Mouse (Mus musculus) adrenal gland, adult (tissue): ENCODE measurements at regions not wholly inside any gene's neighbourhood (a gene's known extent, or its start where the extent isn't known, plus 50 kb on each side); places are given as distances from the start of the nearest gene placed in this dataset.

ENCODE experiments used
- DNase-seq, 2 experiments: peaks; one replicate each; pipeline ENCODE4 v3.0.0; 2022 to 2023; ENCODE audit warnings: low spot score in 1 of 2; ENCODE audit not compliant: inconsistent age in 2 of 2

DNA sequence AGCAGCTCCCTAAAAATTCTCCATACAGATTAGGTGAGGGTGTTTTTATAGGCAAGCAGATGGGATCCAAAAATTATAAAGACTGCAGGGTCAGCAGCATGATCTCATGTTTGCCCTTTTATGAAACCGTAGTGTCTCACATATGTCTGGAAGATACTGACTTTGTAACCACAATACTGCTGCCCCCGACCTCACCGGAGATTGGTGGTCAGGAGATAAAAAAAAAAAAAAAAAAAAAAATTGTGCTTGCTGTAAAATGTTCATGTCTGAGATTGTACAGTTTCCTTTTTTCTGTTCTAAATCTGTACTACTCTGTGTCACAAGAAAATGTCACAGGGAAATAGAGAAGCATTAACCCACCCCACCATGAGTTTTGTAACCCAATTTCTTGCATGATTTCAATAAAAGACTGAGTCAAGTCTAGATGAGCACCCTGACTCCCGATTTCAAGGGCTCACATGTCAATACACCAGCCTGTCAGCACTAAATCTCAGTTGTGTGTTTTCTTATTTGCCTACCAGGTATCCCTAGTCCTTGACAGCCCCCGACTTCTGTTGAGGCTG, 169.5 kb upstream of the Ipo5 start:
- DNase-seq, result no peak

- DNase-seq, result no peak
These were observed 157.0 kb upstream of the Ipo5 start for GRCm38 (mm10) chr14:120754011-120754410.

GRCm38 (mm10) chr14:120755389-120755788, 155.6 kb upstream of the Ipo5 start:
- DNase-seq, result no peak

- DNase-seq, result no peak
These were observed 152.7 kb upstream of the Ipo5 start for GRCm38 (mm10) chr14:120758200-120758830.

- peak; percentile 68 to 84 for DNase-seq
These were observed 148.9 kb upstream of the Ipo5 start for GRCm38 (mm10) chr14:120762168-120762567.

DNA sequence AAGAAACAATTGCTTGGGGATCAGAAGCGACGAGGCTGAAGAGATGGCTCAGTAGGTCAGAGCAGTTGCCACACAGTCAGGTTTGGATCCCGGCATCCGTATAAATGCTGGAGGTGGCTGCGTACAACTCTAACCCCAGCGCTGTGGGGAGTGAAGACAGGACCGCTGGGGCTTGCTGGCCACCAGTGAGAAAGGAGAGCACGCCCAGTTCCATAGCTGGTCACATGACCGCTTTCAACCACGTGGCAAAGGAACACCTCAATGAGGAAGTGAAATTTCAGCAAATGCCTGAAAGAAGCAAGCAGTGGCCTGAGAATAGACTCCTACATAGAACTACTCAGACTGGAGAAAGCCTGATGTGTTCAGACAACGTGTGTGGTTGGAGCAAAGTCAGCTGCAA, 148.3 kb upstream of the Ipo5 start:
- peak; percentile 36 to 58 for DNase-seq

DNA sequence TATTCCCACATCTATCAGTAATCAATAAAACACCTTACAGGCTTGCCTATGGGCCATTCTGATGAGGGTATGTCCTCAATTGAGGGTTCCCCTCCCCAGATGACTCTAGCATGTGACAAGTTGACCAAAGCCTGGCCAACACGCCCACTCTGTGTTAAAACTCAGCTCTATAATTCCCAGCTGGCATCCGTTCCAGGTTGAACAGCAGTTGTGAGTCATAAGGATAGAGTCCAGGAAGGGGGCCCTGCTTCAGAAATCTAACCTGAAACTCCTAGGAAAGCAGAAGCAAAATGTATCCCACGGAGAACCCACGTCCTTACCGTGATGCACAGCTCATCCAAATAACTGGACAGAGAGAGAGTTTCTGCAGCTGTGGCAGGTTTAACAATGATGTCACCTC, 147.2 kb upstream of the Ipo5 start:
- DNase-seq, result peak in 1 of 2 experiments; percentile 18

GRCm38 (mm10) chr14:120764386-120764785, 146.6 kb upstream of the Ipo5 start:
- peak in 1 of 2 experiments; percentile 48 for DNase-seq

DNA sequence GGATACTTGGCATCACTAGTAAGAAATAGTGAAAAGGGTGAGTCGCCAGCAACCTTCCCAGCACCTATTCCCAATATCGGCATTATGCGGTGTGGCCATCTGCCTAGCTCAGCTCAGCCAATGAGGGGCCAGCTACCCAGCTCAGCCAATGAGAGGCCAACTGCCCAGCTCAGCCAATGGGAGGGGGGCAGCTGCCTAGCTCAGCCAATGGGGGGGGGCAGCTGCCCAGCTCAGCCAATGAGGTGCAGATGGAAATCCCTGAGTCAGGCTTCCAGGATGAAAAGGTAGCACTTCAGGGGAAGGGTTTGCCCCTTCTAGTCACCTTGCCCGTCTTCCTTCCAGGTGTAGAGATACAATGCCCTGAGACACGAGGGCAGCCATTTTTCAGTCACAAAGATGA, 144.6 kb upstream of the Ipo5 start:
- peak in 1 of 2 experiments; percentile 14 for DNase-seq

- peak in 1 of 2 experiments; percentile 5 for DNase-seq
These were observed 140.4 kb upstream of the Ipo5 start for GRCm38 (mm10) chr14:120770579-120770978.

DNA sequence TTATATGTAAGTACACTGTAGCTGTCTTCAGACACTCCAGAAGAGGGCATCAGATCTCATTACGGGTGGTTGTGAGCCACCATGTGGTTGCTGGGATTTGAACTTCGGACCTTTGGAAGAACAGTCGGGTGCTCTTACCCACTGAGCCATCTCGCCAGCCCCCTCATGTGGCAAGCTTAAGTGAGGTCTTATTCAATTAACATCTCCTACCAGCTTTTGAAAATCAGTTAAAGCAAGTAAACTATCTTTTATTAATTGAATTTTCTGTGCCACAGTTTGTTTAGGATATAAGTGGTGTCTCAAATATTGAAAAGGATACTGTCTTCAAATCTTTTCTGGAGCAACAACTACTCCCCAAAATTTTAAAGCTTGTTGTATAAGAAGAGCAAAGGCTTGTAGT, 138.0 kb upstream of the Ipo5 start:
- peak in 1 of 2 experiments; percentile 9 for DNase-seq

GRCm38 (mm10) chr14:120791828-120792554, 119.0 kb upstream of the Ipo5 start:
- peak; percentile 36 to 70 for DNase-seq

DNA sequence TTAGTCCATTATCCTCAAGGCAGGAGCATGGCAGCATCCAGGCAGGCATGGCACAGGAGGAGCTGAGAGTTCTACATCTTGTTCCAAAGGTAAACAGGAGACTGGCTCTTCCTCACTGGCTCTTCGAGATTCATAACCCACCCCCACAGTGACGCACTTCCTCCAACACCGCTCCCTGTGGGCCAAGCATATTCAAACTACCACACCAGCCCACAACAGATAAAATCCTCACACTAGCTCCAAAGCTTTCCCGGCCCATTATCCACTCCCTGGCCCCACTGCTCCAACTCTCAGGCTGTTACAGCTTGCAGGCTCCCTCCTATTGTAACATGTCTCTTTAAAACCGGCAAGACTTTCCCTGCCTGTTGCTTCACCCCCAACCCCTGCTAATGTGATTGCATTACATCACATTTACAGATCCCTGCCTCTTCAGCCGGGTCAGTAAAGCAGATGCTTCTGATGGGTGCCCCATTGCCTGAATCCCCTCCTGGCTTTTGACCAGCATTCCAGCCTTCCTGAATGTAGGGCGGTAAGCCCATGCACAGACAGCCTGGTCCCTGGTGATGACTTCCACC, 113.0 kb upstream of the Ipo5 start:
- DNase-seq, result peak in 1 of 2 experiments; percentile 17

- peak in 1 of 2 experiments; percentile 8 for DNase-seq
These were observed 107.8 kb upstream of the Ipo5 start for GRCm38 (mm10) chr14:120803191-120803590.

- DNase-seq, result peak in 1 of 2 experiments; percentile 19
These were observed 107.3 kb upstream of the Ipo5 start for GRCm38 (mm10) chr14:120803739-120804138.

DNA sequence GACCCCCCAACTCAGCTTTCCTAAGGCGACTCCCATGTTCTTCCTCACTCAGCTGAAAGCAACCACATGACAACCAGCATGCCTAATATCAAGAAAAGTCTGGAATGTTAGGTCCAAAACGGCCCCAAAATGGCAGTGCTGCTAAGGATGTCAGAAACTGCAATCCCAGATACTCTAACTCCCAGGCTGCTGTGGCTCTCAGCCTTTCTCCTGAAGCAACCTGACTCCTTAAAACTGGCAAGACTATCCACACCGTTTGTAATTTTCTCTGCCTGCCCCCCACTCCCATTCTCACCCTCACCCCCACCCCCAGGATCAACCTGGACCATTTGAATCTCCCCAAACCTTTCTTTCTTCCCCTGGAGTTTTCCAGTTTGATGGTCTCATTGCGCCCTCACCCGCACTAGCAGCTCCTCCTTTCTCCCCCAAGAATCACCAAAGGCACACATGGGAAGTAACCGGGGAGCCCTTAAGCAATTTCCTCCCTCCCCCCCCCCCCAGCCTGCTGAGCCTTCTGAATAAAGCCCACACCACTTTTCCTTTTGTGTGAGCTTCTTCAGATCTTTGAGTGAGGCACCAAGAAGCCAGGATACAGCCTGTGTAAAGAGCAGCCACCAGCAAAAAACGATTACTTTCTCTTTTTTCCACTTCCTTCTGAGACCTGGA, 106.7 kb upstream of the Ipo5 start:
- peak in 1 of 2 experiments; percentile 12 for DNase-seq

DNA sequence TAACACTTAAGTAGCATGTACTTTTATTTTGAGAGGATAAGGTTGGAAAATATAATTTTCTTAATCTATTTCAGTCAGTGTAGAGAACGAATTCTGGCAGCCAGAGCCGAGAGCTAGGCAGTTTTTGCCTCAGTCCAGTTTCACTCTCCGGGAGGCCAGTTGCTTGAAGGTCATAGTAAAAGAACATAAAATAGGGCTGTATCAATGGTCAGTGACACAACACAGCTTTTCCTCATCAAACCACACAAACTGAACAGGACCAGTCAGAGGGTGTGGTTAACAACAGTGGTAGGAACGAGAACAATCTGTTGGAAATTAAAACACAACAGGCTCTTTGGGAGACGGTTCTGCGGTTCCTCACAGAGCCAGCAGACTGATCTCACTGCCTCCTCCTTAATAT, 105.9 kb upstream of the Ipo5 start:
- DNase-seq, result peak in 1 of 2 experiments; percentile 48

DNA sequence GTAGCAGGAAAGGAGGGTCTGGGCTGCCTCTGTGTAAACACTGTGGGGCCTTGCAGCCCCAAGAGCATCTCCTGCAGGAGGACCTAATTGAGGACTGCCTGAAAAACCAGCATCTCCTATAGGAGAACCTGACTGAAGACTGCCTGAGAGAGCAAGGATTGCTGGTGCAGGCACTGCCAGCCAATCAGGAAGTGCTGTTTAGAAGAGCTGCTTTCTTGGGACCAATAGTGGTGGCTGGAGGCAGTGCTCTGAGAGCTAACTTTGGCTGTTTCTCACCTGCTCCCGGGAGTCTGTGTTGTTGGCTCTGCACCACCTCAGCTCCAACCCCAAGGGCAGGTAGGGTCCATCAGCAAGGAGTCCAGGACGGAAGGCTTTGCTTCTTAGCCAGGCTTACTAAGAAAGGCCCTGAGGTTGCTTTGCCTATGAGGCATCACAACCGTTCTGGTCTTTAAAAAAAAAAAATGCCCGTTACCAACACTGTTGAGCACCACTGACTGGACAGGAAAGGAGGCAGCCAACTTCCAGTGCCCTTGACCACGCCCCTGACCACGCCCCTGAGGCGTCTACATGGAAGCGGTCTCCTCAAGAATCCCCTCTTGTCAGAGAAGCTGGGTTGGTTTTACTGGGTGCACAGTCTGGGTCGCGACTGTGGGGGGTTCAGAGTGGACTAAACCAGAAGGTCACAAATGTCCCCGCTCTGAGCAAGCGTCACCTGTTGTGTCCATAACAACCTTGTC, 105.0 kb upstream of the Ipo5 start:
- peak in 1 of 2 experiments; percentile 17 for DNase-seq

- no peak for DNase-seq
These were observed 104.5 kb upstream of the Ipo5 start for GRCm38 (mm10) chr14:120806553-120806893.

DNA sequence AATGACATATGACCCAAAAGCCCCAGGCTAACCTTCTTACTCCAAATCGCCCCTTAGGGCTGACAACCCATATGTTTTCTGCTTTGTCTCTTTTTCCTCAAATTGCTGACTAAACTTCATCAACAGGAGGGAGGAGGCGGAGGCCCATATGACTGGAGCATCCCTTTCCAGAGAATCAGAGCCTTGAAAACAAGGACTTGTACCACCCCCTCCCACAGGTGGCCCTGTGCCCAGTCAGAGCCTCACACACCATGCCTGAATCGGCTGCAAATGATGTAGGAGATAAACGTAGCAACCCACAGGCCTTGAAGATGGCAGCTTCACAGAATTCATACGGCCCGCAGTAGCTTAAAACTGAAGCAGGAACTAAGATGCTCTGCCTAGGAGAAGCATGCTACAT, 101.7 kb upstream of the Ipo5 start:
- DNase-seq, result no peak

GRCm38 (mm10) chr14:120813938-120814337, 97.1 kb upstream of the Ipo5 start:
- no peak for DNase-seq
